Mouse (Mus musculus): Measurements from ENCODE around the gene Cdk13. TPM values are rescaled to one million over a fixed set of nuclear protein-coding genes. Genes with fewer than 3 reads are reported as not detected.

The Cdk13 gene
- total RNA-seq, 2 experiments from 2014 or later = 40.8 to 42.3 TPM

DNA sequence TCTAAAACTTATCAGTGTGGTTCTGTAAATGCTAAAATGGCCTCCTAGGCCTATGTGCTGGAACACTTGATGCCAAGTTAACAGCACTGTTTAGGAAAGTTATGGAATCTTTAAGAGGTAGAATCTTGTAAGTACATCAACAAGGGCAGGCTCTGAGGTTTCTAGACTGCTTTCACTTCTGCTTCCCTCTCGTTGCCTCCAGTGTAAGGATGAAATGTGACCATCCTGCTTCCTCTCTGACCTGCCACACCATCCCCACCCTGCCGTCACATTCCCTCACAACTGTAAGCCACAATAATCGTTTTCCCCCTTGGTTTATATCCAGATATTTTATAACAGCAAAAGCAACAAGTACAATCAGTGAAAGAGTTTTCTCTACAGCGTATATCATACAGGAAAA, 49.9 kb downstream of the Cdk13 start:
- DNase-seq = no peak

DNA sequence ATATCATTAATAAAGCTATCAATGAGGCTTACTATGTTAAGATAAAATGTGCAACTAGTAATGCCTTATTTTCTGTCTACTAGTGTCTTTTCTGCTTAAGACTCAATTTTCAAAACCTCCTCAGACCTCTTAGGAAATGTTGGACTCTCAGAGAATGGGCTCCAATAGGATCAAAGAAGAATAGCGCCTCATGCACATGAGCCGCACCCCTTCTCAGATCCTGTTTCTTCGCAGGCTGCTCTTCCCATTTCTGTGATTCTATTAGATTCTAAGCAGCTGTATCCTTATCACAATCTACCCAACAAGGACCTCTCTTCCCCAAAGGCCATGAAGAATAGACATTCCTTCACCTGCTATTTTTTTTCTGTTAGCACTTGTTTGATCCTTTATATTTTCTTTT, 76.1 kb downstream of the Cdk13 start:
- DNase-seq = no peak

DNA sequence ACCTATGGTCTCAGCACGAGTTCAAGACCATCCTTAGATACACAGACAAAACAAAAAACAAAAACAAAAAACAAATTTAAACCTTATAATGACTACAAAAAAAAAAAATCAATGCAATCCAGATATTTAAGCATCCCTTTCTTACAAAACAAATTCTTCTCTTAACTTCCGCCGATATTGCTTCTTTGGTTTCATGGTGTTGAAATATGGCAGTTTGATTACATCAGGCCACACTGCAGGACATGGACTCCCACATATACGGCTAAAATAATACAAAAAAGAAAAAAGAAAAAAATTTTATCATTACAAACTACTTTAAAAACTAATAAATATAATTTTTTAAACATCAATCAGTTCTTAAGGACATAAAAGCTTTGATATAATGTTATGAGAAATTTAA, 77.0 kb downstream of the Cdk13 start:
- no peak for DNase-seq

DNA sequence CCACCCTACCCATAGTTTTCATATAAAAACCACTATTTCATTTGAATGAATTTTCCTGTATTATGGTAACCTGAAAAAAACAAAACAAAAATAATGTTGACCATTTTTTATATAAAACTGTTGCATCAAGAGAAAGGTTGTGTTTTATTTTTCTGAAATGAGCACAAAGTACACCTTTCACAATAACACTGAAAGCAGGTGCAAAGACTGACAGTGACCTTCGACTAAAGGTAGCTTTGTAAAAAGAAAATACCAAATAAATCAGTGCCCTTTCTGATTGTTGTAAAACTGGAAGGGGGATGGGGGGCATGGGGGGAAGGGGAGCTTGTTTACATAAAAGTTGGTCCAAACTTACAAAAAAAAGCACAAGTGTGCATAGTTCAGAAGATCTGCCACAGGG, 87.5 kb downstream of the Cdk13 start:
- DNase-seq = no peak

DNA sequence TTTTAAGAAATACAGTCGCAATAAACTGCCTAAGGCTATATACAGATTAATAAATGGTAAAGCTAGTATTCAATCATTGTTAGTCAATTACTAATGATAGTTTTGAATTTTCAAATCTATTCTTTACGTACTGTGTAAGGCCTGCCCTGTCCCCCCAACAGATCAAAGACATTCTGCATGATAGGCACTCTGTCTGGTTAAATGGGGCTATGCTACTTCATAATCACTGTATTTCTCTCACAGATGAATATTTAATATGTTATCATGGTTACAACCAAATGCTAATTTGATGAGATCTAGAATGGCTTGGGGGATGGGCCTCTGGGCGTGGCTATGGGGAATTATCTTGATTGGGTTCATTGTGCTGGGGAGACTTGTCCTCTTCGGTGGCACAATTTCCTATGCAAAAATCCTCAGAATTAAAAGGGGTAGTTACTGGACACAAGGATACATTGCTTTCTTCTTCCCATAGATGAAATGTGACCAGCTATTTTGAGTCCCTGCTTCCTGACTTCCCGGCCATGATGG, 96.0 kb downstream of the Cdk13 start:
- no peak for DNase-seq

DNA sequence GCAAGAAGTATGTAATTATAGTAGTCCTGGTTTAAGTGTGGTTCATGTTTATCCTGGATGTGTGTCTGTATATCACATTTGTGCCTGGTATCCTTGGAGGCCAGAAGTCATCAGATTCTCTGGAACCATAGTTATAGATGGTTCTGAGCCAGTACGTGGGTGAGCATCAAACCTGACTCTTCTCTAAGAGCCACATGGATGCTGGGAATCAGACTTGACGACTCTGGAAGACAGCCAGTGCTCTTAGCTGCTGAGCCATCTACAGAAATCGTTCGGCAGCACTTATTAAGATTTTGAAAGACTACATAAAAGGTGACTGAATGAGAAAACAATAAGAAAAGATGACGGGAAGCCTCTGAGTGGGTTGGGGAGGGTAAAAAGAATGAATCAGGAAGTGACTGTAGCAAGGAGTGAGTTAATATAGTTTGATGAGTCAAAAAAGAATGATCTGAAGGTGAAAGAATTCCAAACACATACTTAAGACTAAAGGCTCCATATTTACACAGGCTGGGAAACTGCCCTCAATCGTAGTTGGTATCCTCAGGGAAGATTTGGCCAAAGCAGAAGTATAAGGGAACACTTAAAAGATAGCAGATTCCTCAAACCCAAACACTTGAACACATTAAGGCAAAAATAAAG, 99.6 kb downstream of the Cdk13 start:
- DNase-seq = no peak

DNA sequence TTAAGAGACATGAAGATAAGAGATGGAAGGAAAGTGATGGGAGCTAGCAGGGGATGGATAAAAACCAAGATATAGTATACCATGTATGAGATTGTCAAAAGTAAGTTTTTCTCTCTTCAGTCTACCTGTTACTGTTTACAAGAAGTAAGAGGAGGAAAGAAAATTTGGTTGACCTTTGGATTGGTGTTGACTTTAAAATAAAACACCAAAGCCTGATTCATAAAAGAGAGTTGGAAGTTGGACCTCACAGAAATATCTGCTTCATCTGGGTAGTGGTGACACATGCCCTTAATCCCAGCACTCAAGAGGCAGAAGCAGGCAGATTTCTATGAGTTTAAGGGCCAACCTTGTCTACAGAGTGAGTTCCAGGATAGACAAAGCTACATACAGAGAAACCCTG, 102.6 kb downstream of the Cdk13 start:
- DNase-seq = no peak

DNA sequence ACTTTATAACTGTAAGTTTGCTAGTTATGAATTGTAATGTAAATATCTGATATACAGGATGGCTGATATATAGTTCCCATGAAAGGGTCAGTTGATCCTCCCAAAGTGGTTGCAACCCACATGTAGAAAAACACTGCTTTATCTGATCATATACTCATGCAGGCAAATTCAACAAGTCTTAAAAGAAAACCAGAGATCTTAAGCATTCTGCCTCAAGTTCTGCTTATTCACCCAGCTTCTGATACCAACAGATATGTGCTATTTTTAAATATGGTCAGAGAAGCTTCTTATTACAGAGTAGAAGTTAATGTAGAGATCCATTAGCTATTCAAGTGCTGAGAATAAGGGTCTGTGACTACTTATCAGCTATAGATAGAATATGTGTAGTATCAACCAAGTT, 103.6 kb downstream of the Cdk13 start:
- DNase-seq = no peak

DNA sequence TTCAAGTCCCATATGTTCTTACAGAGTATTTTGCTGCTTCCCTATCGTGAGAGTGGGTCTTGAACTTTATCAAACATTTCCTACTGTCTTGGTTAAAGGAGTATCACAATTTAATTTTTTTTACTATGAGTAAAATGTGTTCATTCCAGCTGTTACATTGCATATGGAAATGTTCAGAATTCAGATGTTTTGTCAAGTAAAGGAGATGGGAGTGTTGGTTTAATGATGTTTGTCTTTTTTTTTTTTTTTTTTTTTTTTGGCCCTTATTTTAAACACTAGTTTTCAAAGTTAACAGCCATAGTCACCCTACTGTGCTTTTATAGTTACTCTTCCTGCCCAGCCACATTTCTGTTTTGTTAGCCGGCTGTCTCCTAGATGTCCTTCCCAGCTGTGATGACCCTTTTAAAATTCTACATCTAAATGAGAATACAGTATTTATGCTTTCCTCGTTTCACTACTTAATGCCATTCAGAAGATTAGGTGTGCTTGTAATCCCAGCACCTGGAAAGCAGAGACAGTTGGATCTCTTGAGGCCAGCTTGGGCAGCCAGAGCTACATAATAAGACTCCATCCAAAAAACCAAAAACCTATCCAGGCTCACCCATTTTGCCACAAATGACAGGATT, 104.7 kb downstream of the Cdk13 start:
- no peak for DNase-seq

DNA sequence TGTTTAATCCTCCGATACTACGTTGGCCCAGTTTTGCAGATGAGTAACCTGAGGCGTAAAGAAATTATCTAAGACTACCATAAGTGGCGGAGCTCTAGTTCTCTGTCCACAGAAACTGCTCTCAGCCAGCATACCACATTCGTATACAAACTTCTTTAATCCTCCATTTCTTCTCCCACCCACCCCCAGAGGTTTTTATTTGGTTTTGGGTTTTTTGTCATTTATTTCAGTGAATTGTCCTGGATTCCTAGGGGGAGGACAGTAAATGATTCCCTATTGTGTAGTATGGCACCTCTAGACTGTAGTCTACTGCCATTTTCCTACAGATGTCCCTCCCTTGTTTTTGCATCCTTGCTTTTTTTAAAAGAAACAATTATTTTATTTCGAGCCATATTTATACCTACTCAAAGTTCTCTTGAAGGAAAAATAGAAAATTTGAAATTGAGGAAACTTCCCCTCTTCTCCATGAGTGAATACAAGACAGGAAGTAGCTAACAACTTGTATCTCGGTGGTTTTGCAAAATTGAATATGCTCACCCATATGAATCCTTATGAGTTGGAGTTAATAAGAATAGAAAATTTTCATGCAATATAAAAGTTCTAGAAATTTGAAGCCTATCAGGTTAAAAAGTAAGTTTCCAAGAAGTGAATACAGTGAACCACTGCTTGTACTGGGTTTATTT, 108.9 kb downstream of the Cdk13 start:
- no peak for DNase-seq

DNA sequence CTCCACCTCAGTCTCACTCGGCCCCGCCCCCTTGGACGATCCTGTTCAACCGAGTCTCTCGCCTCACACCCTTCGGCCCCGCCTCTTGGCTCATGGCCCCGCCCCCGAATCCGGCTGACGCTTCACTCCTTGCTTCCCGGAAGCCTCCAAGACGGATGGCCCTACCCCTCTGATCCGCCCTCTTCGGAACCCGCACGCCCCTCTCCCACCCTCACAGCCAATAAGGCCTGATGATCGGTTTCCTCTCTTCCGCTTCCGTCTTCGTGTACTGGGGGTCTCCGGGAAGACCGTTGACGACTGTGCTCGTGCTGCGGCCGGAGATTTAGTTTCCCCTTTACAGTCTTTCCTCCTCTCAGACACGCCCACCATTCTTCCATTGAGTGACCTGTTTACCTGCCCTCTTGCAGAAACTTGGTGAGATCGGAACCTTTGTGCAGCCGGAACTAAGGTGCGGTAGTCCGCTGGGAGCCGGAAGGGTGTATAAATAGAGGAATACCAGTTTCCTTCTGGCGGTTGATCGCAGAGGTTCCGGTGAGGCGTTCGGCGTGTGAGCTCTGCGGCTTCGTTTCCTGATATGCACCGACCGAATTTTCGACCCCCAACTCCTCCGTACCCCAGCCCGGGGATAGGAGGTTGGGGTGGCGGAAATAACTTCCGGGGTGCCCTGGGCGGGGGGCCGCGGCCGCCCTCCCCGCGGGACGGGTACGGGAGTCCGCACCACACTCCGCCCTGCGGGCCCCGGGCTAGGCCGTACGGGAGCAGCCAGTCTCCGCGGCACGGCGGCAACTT, 109.8 kb downstream of the Cdk13 start, which contains the start of the genes Mplkip and Sugct:
TSS of gene Mplkip (plus strand) at position 282 of the 789 bp plus-strand sequence.
TSS of gene Sugct (minus strand) at position 643 of the 789 bp plus-strand sequence.
- peak; percentile 100 for DNase-seq

DNA sequence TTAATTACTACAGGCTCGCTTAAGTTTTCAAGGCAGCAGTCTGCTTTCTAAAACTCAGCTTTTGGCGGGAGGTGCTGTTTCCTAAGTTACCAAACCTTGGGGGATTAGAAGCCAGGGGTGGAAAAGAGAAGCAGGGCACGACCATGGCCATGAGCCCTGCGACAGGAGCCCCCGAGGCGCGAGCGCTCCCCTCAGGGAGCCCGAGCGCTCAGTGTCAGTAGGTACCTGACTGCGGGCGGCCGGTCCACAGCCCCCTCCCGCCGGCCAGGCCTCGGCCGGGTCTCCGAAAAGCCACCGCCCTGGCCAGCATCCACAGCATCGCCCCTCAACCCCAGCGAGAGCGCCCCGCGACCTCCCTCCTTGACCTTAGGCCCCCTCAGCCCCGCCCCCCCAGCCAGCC, 110.5 kb downstream of the Cdk13 start:
- DNase-seq = no peak

DNA sequence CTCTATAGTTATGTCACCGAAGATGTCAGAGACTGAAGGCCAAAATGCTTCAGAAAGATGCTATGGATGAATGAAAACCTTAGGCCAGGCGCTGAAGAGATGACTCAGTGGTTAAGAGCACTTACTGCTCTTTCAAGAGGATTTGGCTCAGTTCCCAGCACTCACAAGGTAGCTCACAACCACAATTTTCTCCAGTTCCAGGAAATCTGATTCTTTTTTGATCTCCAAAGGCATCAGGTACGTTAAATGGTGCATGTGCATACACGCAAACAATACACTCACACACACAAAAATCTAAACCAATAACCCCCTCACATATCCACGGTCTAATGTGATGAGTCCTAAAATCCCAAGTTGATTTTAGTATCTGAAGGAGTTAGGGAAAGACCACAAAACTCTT, 111.1 kb downstream of the Cdk13 start:
- DNase-seq = no peak

DNA sequence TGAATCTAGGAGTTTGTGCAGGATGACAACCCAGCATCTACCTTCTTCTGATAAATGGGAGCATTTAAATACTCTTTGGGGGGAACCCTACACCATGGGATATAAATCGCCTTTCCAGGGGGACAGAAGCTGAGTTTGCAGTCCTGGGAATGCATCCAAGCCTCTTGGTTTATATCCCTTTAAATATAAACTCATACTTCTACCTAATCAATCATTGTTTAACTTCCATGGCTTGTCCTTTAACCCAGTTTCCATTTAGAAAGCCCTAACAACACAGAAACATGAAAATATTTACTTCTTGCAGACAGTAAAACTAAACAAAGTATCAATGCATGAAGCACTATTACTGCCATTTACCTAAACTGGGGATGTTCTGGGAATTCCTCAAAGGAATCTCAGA, 113.5 kb downstream of the Cdk13 start:
- no peak for DNase-seq

DNA sequence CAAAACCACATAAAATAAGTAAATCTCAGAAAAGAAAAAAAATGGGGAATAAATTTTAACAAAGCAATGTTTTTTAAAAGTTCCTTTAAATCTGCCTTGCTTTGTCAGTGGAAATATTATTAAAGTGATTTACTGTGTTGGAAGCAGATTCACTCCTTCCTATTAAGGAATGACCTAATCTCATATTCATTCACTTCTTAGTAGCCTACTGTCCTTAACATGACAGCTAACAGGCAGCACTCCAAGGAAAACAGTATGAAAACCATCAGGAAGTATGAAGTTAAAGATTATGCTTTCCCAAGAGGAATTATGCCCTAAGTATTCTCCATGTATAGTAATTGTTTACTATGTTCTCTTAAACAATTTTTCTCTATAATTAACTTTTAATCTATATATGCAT, 114.2 kb downstream of the Cdk13 start:
- no peak for DNase-seq

DNA sequence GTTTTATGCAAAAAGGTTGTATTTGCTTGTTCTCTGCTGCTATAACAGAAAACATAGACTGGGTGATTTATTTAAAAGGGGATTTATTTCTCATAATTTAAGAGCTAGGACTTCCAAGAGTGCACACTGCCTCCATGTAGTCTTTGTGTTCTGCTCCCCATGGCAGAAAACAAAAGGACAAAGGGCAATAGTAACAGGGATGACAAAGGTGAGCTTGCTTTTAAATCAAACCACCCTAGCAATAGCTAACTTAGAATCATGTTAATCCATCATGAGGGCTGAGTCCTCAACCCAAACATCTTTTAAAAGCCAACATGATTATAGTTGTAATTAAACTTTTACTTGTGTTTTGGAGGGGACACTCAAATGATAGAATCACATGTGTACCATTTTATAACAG, 115.4 kb downstream of the Cdk13 start:
- DNase-seq = no peak

DNA sequence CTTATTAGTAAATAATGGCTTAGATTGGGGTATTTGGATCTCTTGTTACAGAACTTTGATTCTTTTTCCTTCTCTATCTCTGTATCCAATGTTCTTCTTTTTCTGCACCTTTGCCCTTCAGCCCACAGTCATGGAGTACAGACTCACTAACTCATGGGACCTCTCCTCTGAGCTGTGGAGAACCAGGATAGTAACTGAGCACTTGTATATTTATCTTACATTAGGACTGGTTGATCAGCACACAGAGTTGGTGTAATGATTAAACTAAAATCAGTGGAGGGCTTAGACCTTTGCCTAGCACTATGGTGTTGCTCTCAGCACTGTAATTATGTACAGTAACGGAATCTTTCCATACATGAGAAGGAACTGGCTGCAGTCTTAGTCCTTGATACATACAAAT, 133.8 kb downstream of the Cdk13 start:
- DNase-seq = no peak

DNA sequence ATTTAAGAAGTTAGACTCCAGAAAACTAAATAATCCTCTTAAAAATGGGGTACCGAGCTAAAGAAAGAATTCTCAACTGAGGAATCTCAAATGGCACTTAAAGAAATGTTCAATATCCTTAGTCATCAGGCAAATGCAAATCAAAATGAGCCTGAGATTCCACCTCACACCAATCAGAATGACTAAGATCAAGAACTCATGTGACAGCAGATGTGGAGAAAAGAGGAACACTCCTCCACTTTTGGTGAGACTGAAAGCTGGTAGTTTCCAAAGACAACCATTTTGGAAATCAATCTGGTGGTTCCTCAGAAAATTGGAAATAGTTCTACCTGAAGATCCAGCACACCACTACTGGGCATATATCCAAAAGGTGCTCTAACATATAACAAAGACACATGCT, 137.5 kb downstream of the Cdk13 start:
- DNase-seq = no peak

Data from heart, postnatal 4 days (tissue).